Mouse (Mus musculus) testis, postnatal 10 days (tissue): ENCODE data around the gene Fam129a.

Experiments used
- DNase-seq: peaks from one replicate; pipeline ENCODE4 v3.0.0; 2021; ENCODE audit warnings: low spot score

Gene Fam129a

DNA sequence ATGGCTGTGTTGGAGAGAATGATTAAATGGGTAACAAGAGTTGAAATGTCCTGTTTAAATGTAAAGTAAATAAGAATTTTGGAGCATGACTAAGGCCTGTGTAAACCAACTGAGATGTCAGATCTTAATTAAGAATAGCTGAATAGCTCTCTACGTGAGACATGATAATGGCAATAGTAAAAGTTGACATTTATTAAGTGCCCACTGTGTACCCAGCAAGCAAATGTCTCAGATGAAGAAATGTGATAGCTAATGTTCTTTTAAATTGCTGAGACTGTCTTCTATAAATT, 13.1 kb downstream of the Fam129a start:
- no peak for DNase-seq

DNA sequence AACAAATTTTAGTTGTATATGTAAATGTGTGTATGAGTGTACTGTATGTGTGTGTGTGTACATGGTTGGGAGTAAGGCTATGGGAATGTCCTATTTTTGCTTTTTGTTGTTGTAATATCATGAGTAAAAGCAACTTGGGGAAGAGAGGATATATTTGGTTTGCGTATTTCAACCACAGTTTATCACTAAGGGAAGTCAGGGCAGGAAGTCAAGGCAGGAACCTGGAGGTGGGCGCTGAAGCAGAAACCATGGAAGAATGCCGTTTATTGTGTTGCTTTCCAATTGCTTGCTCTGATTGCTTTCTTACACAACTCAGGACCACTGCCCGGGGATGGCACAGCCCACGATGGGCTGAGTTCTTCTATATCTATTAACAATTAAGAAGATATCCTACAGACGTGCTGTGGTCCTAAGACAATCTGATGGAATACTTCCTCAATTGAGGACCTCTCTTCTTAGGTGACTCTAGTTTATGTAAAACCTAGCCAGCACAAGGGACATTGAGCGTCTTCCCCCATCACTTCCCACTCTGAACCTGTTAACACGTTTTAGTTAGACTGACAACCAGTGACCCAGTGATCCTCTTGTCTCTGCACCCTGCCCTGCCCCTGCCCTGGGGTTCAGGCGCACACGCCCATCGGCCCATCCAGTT, 13.7 kb downstream of the Fam129a start:
- DNase-seq = no peak

DNA sequence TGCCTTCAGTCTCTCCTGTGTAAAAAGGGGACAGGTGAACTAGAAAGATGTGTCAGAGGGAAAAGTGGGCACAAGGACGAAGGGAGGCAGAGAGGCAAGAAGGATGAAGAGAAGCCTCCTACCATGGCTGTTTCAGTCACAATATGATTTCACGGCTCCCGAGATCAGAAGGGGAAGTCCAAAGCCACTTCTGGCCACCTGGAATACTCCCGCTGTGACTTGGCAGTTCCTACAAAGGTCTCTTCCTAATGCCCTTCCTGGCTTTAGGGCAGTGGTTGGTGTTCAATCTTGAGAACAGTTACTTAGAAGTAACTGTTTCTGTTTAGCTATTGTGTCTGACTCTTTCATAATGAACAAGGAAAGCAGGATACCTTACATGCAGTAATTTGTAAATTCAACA, 14.7 kb downstream of the Fam129a start:
- no peak for DNase-seq

DNA sequence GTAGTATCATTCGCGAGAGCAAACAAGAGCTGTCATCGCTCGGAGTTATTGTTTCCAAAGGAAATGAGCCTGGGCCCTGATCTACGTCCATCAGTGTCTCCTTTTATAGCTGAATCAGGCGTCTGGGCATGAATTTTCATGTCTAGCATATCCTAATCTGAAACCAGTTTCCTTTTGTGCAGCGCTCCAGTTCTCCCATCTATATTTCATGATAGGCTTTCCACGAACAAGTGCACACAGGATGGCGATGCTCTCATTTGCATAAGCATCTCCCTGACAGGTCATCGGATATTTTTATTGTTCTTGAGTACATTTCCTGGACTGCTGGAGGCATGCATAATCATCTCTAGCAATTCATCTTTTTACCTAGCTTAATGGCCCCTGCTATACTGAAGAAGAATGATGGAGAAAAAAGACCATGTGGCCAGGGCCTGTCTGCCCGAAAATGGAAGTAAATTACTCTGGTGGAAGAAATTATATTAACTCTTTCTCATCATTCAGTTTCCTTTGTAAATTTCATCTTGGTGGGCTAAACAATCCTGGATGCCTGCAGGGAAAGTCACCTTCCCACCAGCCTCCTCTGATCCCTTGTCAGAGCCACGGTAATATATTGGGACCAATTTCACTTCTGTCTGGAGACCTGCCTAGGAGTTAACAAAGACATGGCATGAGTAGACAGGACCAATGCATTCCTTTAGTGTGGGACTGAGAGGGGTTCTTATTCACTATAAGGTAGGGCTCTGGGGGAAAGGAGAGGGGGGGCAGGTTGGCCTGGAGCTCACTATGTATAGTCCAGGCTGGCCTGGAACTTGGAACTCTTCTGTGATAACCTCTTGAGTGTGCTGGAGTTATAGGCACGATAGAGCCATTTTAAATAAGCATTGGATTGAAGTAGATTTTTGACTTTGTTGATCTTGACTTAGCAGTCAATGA, 21.4 kb downstream of the Fam129a start:
- DNase-seq = no peak

DNA sequence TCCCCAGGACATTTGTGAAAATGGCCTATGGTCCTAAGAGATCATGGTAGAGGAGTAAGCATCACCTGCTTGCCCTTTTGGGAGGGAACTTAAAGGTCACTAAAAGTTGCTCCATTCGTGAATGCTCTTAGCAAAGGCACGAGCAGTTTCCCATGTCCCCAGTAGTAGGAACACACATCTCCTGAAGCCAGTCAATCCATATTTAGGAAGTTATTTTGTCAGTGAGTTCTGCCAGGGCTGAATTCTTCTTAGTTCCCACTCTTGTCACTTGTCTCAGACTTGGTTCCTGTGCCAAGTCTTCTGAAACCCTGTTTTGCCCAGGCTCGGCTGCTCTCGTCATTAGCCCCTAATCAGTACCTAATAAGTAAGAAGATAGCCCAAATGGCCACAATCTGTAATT, 23.9 kb downstream of the Fam129a start:
- no peak for DNase-seq

DNA sequence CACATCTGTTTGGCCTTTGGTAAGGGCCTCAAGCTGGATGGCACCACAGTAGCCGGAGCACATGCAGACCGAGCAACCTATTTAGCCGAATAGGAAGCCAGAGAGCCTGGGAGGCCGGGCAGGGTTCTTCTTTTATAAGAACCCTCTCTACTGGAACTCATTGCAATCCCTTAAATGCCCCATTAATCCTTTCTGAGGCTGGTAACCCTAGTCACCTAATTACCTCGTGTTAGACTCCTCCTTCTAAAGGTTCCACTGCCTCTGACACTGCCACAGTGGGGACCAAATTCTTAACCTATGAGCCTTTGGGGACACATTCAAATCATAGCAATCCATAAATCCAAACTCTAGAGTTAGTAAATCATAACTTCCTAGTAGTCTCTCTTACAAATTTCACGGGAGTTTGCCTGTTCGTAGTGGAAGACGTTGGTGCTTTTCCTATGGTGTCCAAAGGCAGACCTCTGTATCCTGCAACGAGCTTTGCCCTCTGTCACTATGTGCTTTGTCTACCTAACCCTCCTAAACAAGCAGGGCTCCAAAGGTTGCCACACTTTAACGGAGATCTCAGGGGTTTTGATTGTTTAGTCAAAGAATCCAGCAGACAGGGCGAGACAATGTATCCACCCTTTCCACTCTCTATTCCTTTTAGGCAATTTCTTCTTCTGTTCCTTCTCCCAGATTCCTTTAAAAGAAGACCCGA, 24.8 kb downstream of the Fam129a start:
- DNase-seq = no peak

DNA sequence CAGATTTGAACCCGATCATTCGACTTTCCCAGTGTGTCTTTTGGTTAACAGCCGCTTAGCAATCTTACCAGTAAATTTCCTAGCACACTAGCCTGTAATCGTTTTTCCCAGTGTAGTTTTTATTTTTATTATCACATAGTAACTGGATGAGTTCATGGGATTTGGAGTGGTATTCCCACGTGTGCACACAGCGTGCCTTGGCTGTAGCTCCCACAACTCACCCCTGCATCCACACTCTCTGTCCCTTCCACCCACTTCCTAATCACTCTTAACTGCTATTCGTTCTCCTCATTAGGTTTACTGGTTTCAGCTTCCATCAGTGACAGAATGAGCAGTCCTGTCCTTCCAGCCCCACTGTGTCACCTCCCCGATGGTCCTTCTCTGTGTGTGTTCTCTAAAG, 25.6 kb downstream of the Fam129a start:
- no peak for DNase-seq

DNA sequence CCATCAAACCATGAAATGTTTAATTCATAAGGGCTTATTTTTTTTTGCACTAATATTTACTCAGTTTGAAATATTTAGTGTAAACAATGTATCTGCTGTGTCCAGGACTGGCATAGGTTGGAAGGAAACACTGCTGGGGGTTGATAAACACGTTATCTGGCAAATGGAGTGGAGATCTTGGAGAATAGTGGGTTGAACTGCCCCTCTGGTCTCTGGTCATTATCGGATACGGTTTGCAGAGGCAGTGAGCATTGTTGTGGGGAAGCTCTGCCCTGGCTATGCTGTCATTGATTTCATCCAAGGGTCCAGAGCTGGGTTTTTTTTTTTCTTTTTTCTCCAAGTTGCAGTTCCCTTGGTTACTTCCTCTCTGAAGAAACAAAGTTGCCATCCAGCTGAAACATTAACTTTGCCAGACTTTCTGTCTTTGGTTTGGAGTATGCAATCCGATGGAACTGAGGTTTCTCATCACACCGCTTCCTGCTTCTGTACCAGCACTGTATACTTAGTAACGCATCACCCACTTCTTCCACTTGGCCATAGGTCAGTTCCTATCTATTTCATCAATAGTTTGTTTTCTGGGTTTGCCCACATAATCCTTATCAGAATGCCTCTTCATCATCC, 26.8 kb downstream of the Fam129a start:
- no peak for DNase-seq

DNA sequence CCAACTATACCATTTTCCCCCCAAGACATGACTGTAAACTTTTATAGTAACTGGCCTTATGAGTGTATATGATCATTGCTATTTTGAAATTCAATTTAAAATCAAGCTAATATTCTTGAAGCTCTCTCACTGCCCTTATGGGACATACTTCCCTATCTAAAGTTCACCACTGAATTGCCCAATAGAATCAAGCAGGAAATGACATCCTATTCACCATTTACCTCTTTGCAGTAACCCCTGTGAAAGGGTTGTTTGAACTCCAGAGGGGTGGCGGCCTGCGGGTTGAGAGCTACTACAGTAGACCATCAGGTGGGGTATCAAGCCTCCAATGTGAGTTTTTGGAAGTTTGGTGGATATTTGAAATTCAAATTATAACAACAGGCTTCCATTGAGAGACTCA, 27.9 kb downstream of the Fam129a start:
- DNase-seq = no peak

DNA sequence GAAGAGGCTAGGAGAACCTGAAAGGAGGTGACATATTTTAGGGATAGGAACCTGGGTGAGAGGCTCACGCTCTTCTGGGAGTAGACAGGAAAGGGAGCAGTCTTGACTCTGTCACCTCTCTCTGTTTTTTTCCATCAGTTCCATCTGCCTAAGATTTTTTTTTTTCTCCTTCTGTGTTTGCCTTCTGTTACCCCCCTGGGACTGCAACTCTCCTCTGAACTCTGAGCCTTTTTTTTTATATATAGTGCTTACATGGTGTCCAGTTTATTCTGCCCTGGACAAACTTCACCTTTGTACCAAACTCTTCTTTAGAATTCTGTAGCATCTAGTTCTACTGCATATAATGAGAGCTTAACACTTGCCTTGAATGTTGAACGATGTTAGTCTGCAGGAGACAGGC, 33.3 kb downstream of the Fam129a start:
- no peak for DNase-seq

DNA sequence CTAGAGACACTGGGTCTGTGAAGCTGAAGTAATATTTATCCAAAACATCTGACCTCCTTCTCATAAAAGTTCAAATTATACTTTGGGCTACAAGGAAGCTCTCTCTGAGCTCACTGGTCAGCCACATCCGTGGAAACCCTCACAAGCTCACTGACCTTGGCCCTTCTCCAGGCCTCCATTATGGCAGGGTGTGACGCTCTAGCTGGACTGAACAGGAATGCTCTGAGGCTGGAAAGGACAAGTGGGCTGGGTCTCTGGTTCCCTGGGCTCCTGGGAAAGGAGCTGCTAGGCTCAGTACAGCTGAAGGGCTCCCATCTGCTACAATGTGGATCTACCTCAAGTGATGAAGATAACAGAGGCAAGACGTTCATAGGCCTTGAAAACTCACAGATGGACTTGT, 37.0 kb downstream of the Fam129a start:
- DNase-seq = peak; percentile 58

DNA sequence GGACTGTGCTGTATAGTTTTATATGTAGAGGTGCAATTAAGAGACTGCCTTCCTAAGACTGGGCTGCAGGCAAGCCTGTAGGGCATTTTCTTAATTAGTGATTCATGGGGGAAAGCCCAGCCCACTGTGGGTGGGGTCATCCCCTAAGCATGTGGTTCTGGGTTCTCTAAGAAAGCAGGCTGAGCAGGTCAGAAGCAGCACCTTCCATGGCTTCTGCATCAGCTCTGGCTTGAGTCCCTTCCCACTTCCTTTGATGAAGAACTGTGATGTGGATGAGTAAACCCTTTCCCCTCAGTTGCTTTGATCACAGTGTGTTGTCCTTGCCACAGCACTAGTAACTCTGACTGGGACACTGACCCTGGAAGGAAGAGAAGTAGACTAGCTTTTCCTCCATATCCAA, 39.6 kb downstream of the Fam129a start:
- DNase-seq = no peak

DNA sequence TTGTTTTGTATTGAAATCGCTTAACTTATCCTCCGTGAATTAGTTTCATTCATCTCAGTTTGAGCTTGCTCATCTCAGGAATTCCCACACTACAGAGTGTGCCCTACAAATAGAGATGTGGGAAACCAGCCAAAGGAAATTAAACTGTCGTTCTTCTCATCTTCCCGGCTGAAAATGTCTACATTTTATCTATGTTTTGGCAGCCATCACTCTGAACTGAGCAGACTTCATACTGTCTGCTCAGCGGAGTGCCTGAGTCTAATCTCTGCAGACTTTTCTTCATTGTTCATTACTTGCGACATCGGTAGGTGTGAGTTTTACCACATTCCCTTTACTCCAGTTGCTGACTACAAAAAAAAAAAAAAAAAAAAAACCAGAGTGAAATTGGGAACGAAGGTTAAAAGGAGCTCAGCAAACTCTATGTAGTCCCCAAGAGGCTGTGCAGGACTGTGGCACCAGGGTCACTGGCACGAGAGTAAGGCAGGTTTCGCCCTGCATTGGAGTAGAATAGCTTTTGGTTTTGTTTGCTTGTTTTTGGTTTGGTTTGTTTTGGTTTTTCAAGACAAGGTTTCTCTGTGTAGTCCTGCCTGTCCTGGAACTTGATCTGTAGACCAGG, 43.4 kb downstream of the Fam129a start:
- no peak for DNase-seq

DNA sequence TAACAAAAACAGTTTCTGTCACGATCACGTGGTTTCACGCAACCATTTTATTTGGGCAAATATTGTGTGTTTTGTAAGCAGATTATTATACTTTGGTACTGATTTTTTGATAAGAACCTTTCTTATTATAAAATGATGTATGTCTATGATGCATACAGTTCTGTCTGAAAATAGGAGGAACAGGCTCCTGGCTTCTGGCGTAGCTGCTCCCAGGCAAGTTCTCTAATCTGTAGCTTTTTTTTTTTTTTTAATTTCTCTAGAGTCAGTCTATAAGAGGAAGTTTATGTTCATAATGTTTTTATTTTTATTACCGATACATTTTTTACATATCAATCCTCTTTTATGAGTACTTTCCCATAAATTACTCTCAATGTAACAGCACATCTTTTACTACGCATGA, 44.6 kb downstream of the Fam129a start:
- DNase-seq = no peak

DNA sequence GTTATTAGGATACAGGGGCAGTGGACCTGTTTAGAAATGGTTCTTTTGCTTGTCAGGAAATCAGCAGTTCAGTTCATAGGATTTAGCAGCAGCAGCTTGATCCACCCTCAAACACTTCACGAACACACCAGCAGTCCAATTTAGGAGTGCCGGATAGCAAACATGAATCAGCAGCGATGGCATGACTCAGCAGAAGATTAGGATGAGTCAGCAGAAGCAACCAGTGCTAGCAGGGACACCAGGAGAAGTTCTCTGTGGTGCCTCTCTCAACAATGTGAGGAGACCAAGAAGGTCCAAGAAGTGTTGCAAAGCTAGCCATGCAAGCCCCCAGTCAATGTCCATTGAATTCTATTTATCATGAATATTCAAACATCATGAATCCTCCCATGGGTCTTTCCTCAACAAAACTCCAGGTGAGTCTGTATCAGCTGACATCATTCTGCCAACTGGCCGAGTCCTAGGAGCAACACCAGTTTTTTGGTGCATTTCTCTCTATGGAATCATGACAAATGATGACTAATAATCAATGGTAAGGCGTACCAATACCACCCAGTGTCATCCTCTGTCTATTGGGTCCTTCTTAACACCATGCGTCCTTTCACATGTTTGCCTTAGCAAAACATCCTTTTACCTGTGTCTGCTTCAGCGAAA, 45.7 kb downstream of the Fam129a start:
- DNase-seq = no peak

DNA sequence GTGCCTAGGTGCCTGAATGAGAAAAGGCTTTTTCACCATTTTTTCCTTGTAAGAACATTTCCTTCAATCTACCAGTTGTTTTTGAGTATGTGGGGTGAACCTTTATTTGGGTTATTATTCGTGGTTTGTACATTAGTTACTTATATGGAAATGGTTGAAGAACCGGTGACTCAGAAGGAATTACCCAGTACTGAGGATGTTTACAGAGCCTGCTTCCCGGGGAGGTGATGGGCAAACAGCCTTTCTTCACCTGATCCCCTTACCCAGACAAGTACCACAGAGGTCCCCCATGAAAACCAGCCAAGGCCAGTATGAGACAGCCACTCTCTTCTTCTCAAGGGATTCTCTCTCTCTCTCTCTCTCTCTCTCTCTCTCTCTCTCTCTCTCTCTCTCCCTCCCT, 47.3 kb downstream of the Fam129a start:
- no peak for DNase-seq

DNA sequence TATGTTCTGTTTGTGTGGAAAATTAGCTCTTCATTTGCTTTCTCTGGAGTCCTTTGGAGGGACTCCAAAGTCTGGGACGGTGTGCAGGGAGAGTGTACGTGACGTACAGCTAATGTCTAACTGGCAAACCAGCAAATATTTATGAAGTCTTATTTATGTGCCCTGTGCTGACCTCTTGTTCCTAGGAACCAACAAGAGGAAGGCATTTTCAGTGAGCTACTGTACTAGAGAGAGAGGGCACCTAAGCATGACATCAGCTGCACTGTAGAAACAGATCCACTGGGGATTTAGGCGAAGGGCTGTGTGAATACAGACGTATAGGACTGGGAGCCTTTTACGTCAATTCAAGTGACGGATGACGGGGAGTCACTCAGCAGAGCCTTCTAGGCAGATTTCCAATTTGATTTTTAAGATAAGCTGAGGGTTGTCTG, 48.3 kb downstream of the Fam129a start:
- no peak for DNase-seq

DNA sequence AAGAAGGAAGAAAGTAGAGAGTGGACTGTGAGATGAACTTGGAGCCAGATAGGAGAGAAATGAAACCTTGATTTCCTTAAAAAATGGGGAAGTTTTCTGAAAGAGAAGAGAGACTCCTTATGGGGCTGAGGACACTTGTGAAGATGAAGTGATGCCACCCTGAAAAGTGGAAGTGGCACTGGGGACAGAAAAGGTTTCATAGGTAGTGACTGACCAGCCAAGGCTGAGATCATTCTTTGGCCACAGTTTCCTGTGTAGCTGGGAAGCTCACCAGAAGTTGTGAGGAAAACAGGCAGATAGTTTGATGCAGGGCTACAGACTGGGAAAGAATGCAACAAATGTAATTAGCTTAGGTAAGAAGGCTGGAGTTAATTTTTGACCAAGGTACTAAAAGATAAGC, 49.7 kb downstream of the Fam129a start:
- no peak for DNase-seq

DNA sequence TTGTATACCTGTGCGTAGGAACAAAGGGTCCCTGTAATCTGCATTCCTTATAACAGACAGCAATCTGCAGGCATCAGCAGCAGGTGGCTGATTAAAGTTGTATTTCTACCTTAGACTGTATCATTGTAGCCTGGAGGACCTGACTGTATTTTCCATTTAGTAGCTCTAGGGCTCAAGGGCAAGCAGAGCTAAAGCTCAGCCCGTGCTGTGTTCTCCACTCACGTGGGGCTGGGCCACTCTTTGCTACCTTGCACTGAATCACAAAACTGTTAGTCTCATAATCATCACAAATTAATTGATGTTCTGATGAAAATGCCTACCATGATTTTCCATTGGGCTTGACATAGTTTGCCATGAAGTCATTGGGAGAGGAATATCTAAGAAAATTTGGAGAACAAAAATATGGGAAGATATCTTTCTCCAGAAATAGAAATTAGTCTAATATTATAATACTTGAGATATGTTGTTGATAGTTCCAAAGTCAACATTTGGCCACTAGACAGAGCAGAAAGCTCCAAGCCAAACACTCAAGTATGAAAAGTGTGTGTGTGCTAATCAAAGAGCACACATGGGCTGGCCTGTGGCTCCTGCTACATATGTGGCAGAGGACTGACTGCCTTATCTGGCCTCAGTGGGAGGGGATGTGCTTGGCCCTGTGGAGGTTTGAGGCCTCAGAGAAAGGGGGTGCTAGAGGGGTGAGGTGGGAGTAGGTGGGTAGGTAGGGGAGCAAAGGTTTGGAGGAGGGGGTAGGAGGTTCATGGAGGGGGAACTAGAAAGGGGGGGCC, 53.6 kb downstream of the Fam129a start:
- no peak for DNase-seq

DNA sequence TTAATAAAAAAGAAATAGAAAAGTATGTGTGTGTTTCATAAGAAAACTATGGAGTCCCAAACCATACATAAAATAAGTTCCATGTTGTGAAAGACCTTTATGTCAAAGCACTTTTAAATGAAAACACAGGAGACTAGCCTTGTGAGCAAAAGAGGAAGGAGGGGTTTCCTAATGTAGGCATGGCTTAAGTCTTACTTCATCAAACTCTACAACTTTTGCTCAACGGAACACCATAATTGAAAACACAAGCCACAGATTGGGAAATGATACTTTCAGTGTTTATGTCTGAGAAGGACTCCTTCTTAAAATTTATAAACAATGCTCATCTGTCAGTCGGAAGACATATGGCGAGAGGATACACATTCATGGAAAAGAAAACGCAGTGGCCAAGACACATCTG, 54.3 kb downstream of the Fam129a start:
- DNase-seq = no peak

DNA sequence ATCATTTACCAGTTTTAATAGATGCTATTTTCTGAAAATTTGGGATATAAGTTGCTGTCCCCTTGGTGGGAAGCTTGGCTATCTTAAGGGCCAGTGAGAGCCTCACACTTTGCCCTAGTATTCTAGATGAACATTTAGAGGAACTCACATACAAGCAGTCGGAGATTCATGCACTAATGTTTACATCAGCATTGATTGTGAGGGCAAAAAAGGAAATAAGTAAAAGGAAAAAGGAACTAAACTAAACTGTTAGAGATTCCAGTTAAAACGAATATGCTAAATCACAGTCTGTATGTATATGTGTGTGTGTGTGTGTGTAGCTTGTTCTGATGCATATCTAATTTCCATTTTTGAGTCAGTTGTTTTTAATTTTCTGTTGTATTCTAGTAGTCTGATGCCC, 54.7 kb downstream of the Fam129a start:
- no peak for DNase-seq
